Mouse (Mus musculus) liver, adult (tissue): Measurements from ENCODE around the gene Sprn.

ENCODE experiments used
- GATA4 ChIP-seq: IDR thresholded peaks from 2 replicates; pipeline ENCODE4 v1.6.1; 2014; ENCODE audit warnings: mild to moderate bottlenecking, low read length; ENCODE audit not compliant: insufficient replicate concordance

The Sprn gene

GRCm38 (mm10) chr7:140154218-140154927 is at the start of gene Sprn:
Sprn (minus strand) TSS chr7:140154877.
- TF ChIP-seq GATA4, result no peak

GRCm38 (mm10) chr7:140201090-140201489 is 46.4 kb upstream of the Sprn start:
- no peak for TF ChIP-seq GATA4

GRCm38 (mm10) chr7:140196002-140196401 is 41.3 kb upstream of the Sprn start:
- TF ChIP-seq GATA4, result no peak

GRCm38 (mm10) chr7:140194031-140194430 is 39.4 kb upstream of the Sprn start:
- no peak for TF ChIP-seq GATA4

GRCm38 (mm10) chr7:140192851-140193250 is 38.2 kb upstream of the Sprn start:
- TF ChIP-seq GATA4, result no peak

- TF ChIP-seq GATA4, result no peak
Observed at GRCm38 (mm10) chr7:140192445-140192844, 37.8 kb upstream of the Sprn start.

GRCm38 (mm10) chr7:140190435-140190834 is 35.8 kb upstream of the Sprn start:
- no peak for TF ChIP-seq GATA4

GRCm38 (mm10) chr7:140188391-140189328 is 34.0 kb upstream of the Sprn start:
- TF ChIP-seq GATA4, result no peak

GRCm38 (mm10) chr7:140187721-140188390 is 33.2 kb upstream of the Sprn start:
- no peak for TF ChIP-seq GATA4

GRCm38 (mm10) chr7:140186646-140187620 is 32.3 kb upstream of the Sprn start:
- no peak for TF ChIP-seq GATA4

GRCm38 (mm10) chr7:140184206-140184605 is 29.5 kb upstream of the Sprn start:
- no peak for TF ChIP-seq GATA4

- TF ChIP-seq GATA4, result no peak
Observed at GRCm38 (mm10) chr7:140180692-140181091, 26.0 kb upstream of the Sprn start.

GRCm38 (mm10) chr7:140179176-140179575 is 24.5 kb upstream of the Sprn start:
- TF ChIP-seq GATA4, result no peak

- TF ChIP-seq GATA4, result no peak
Observed at GRCm38 (mm10) chr7:140172936-140173335, 18.3 kb upstream of the Sprn start, which contains the start of gene Olfr523. Olfr523 (plus strand) TSS chr7:140173217.

GRCm38 (mm10) chr7:140170863-140171262 is 16.2 kb upstream of the Sprn start:
- TF ChIP-seq GATA4, result no peak

GRCm38 (mm10) chr7:140169386-140169785 is 14.7 kb upstream of the Sprn start:
- no peak for TF ChIP-seq GATA4
